Mouse (Mus musculus): ENCODE data around the gene Fam107b. TPM values are rescaled to one million over a fixed set of nuclear protein-coding genes. Genes with fewer than 3 reads are reported as not detected.
A peak's percentile ranks its signal among the peaks of the same experiment; 100 is the strongest.

Fam107b gene
- polyA plus RNA-seq, 1 experiment from 2014 or later, result 38.7 TPM

DNA sequence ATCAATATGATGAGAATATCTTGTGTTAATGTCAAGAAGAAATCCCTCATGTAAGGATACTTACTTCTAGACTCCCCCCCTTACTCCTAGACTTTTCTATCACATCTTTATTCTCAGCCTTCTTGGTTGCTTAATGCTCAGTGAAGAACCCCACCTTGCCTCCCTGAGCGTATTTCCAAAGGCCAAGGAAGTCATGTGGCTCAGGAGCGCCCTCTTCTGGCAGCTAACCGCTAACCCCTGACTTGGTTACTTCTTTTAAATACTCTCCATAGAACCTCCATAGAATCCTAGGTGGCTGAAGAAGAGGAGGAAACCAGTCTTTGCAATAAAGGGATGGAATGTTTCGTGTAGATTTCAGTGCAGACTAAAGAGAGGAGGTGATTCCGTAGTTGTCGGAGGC, 199.0 kb downstream of the Fam107b start:
- Histone ChIP-seq H3K36me3 (replicated peaks; ENCODE audit: control insufficient read depth, insufficient read depth) (no peaks in the 10 kb centered on the region), H3K4me2 (replicated peaks) (no peak overlapping the region), H3K9me3 (ENCODE audit: control insufficient read depth, low read length) (no peaks in the 10 kb centered on the region), H3K27ac (no peak overlapping the region), H3K4me1 (replicated peaks; ENCODE audit: control insufficient read depth, insufficient read depth, low read length) (no peaks in the 10 kb centered on the region), H3K4me3 (replicated peaks; ENCODE audit: low read length) (no peak overlapping the region), H3K9ac (no peak overlapping the region), H3K27me3 (ENCODE audit: control insufficient read depth, insufficient read depth, low read length) (no peaks in the 10 kb centered on the region)
- ATAC-seq (ENCODE audit: low FRiP score), result peak; percentile 60; the same call in 1 of the 2 replicates
- peak; percentile 84 for DNase-seq (ENCODE audit: low spot score)
- 38% methylated on average over 6 of the region's 6 CpGs for WGBS

DNA sequence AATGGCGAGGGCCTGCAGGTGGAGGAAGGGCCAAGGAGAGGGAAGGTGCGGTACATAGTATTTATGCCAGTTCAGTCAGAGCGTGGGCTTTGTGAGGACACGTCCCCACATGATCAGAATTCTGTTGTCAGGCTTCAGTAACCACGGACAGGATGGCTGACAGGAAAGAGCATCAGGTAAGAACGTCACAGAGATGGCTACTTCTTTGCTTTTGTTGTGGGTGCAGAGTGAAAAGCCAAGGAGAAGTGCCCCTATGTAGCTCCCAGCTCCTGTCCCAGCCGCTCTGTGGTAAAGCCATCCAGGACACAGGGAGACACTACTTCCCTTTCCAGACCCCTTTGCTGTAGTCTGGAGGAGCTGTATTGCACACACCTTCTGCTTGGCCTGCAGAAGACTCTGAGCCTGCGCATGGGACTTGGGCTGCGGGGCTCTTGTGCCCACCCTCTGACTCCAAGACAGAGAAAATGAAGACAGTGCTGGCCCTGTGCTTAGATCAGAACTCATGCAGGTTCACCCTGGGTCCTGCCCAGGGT, 199.6 kb downstream of the Fam107b start:
- DNase-seq (ENCODE audit: low spot score) (no peak), ATAC-seq (ENCODE audit: low FRiP score) (no peak)
- Histone ChIP-seq H3K4me3 (replicated peaks; ENCODE audit: low read length) (no peak overlapping the region), H3K27me3 (ENCODE audit: control insufficient read depth, insufficient read depth, low read length) (no peaks in the 10 kb centered on the region), H3K9ac (no peak overlapping the region), H3K4me2 (replicated peaks) (no peak overlapping the region), H3K9me3 (ENCODE audit: control insufficient read depth, low read length) (no peaks in the 10 kb centered on the region), H3K27ac (no peak overlapping the region), H3K36me3 (replicated peaks; ENCODE audit: control insufficient read depth, insufficient read depth) (no peaks in the 10 kb centered on the region), H3K4me1 (replicated peaks; ENCODE audit: control insufficient read depth, insufficient read depth, low read length) (no peaks in the 10 kb centered on the region)
- WGBS, result 86% methylated on average over 9 of the region's 9 CpGs

DNA sequence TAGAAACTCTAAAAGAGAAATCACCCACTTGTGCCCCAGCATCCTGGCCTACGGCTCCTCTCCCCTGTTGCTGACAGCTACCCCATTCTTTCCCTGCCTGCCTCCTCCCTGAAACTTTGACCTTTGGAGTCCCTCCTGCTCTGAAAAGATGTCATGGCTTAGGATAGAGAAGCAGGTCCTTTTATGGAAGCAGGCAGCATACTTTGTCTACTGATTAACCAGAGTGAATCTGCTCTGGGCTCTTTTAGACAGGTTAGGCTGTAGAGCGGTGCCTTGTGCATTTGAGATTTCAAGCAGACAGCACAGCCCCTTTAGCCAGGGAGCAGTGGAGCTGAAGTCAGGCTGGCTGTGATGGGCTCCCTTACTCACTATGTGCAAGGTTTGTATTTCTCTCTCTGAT, 200.1 kb downstream of the Fam107b start:
- H3K27ac ChIP-seq, result no peak overlapping the region
- no peaks in the 10 kb centered on the region for H3K9me3 ChIP-seq (ENCODE audit: control insufficient read depth, low read length)
- no peaks in the 10 kb centered on the region for H3K36me3 ChIP-seq (replicated peaks; ENCODE audit: control insufficient read depth, insufficient read depth)
- no peak overlapping the region for H3K4me3 ChIP-seq (replicated peaks; ENCODE audit: low read length)
- no peak for ATAC-seq (ENCODE audit: low FRiP score)
- DNase-seq (ENCODE audit: low spot score), result no peak
- no peak overlapping the region for H3K9ac ChIP-seq
- H3K27me3 ChIP-seq (ENCODE audit: control insufficient read depth, insufficient read depth, low read length), result no peaks in the 10 kb centered on the region
- no peaks in the 10 kb centered on the region for H3K4me1 ChIP-seq (replicated peaks; ENCODE audit: control insufficient read depth, insufficient read depth, low read length)
- no peak overlapping the region for H3K4me2 ChIP-seq (replicated peaks)
- 58% methylated on average over 2 of the region's 2 CpGs for WGBS

DNA sequence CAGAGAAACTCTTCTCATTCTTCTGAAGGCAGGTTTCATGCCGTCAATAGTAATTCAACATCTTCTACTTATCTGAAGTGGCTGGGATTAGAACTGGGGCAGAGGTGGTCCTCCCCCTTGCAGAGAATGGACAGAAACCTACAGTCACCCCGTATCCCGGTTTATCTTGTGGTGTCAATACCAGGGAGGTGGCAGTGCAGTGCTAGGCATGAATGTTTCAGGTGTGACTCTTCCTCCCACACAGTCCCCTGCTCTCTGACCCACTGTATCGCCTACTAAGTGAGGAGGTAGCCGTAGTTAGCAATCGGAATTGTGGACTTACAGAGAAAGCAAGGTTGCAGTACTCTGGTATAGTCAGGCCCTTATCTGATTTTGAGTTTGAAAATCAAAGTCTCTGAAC, 201.2 kb downstream of the Fam107b start:
- H3K9me3 ChIP-seq (ENCODE audit: control insufficient read depth, low read length), result no peaks in the 10 kb centered on the region
- DNase-seq (ENCODE audit: low spot score) (no peak), ATAC-seq (ENCODE audit: low FRiP score) (no peak)
- H3K4me2 ChIP-seq (replicated peaks), result no peak overlapping the region
- H3K27me3 ChIP-seq (ENCODE audit: control insufficient read depth, insufficient read depth, low read length), result no peaks in the 10 kb centered on the region
- H3K4me1 ChIP-seq (replicated peaks; ENCODE audit: control insufficient read depth, insufficient read depth, low read length), result no peaks in the 10 kb centered on the region
- no peak overlapping the region for H3K9ac ChIP-seq
- H3K27ac ChIP-seq, result no peak overlapping the region
- H3K36me3 ChIP-seq (replicated peaks; ENCODE audit: control insufficient read depth, insufficient read depth), result no peaks in the 10 kb centered on the region
- 94% methylated on average over 6 of the region's 6 CpGs for WGBS
- no peak overlapping the region for H3K4me3 ChIP-seq (replicated peaks; ENCODE audit: low read length)

DNA sequence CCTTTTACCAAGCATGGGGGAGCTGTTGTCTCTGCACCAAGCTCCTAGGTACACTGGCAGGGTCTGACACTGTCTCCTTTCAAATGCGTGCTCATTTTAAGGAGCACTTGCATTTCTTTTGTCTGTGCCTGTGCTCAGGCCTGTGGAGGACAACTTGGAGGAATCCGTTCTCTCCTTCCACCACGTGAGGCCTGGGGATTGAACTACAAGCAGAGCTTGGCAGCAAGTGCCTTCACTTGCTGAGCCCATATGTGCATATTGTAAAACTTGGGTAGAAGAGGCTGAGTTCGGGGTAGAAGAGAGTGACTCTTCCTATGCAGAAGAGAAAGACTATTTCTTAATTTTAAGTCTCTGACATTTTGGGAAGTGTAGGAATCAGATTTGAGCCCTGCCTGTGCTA, 202.8 kb downstream of the Fam107b start:
- no peak for DNase-seq (ENCODE audit: low spot score)
- Histone ChIP-seq H3K27me3 (ENCODE audit: control insufficient read depth, insufficient read depth, low read length) (no peaks in the 10 kb centered on the region), H3K9ac (no peak overlapping the region), H3K27ac (no peak overlapping the region), H3K4me2 (replicated peaks) (no peak overlapping the region), H3K36me3 (replicated peaks; ENCODE audit: control insufficient read depth, insufficient read depth) (no peaks in the 10 kb centered on the region), H3K9me3 (ENCODE audit: control insufficient read depth, low read length) (no peaks in the 10 kb centered on the region), H3K4me1 (replicated peaks; ENCODE audit: control insufficient read depth, insufficient read depth, low read length) (no peaks in the 10 kb centered on the region), H3K4me3 (replicated peaks; ENCODE audit: low read length) (no peak overlapping the region)
- no peak for ATAC-seq (ENCODE audit: low FRiP score)
- WGBS, result 59% methylated on average over 4 of the region's 4 CpGs

DNA sequence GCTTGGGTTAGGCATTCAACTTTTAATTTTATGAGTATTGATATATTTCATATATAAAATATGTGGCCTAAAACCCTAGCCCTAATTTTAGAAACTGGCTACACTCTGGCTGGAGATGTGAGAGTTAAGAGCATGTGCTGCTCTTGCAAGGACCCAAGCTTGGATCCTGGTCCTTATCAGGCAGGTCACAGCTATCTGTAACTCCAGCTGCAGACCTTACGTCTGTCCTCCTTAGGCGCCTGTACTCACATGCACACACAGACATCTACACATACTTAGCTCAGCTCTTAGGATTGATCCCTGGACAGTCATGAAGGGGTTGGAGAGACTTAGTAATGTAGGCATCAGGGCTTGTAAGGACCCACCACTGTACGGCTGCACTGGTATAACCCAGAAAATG, 205.3 kb downstream of the Fam107b start:
- no peak overlapping the region for H3K4me3 ChIP-seq (replicated peaks; ENCODE audit: low read length)
- H3K27ac ChIP-seq, result no peak overlapping the region
- H3K4me2 ChIP-seq (replicated peaks), result no peak overlapping the region
- H3K27me3 ChIP-seq (ENCODE audit: control insufficient read depth, insufficient read depth, low read length), result no peaks in the 10 kb centered on the region
- WGBS, result 95% methylated on average over 3 of the region's 3 CpGs
- H3K4me1 ChIP-seq (replicated peaks; ENCODE audit: control insufficient read depth, insufficient read depth, low read length), result no peaks in the 10 kb centered on the region
- peaks cover 23% of the 10 kb centered on the region for H3K36me3 ChIP-seq (replicated peaks; ENCODE audit: control insufficient read depth, insufficient read depth)
- no peak for DNase-seq (ENCODE audit: low spot score)
- H3K9ac ChIP-seq, result no peak overlapping the region
- no peaks in the 10 kb centered on the region for H3K9me3 ChIP-seq (ENCODE audit: control insufficient read depth, low read length)
- ATAC-seq (ENCODE audit: low FRiP score), result no peak

DNA sequence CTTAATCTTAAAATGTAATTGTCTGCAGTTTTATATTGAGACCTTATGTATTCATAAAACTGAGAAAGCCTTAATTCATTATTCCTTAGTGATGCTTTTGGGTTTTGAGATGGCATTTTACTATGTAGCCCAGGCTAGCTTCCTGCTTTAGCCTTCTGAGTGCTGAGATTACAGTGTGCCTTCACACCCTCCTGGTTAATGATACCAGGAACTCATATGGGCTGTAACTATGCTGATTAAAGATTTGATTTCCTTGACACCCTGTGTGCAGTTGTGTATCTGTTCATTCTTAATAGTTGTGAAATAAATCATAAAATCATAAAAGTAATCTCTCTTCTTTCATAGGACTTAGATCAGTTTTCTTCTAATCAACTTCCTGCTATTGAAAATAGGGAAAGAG, 205.8 kb downstream of the Fam107b start:
- Histone ChIP-seq H3K9me3 (ENCODE audit: control insufficient read depth, low read length) (no peaks in the 10 kb centered on the region), H3K4me1 (replicated peaks; ENCODE audit: control insufficient read depth, insufficient read depth, low read length) (no peaks in the 10 kb centered on the region), H3K27me3 (ENCODE audit: control insufficient read depth, insufficient read depth, low read length) (no peaks in the 10 kb centered on the region), H3K4me3 (replicated peaks; ENCODE audit: low read length) (no peak overlapping the region), H3K4me2 (replicated peaks) (no peak overlapping the region), H3K27ac (no peak overlapping the region), H3K9ac (no peak overlapping the region), H3K36me3 (replicated peaks; ENCODE audit: control insufficient read depth, insufficient read depth) (peaks cover 27% of the 10 kb centered on the region)
- no peak for ATAC-seq (ENCODE audit: low FRiP score)
- DNase-seq (ENCODE audit: low spot score), result no peak

DNA sequence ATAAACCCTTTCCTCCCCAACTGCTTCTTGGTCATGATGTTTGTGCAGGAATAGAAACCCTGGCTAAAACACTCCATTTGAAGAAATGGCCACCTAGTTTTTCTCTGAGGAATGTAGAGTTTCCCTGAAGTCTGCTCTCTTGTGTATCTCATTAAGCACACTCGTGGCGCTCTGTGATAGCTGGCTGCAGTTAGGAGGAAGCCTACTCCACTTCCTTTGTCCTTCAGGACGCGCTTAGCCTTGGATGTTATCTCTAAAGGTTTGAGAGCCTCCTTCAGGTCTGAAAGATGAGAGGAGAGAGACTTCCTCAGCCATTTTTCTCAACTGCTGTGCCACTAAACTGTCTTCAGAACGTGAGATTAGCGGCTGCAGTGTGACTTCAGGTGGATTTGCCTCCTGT, 207.4 kb downstream of the Fam107b start:
- WGBS, result 92% methylated on average over 6 of the region's 6 CpGs
- no peak for ATAC-seq (ENCODE audit: low FRiP score)
- no peak for DNase-seq (ENCODE audit: low spot score)

DNA sequence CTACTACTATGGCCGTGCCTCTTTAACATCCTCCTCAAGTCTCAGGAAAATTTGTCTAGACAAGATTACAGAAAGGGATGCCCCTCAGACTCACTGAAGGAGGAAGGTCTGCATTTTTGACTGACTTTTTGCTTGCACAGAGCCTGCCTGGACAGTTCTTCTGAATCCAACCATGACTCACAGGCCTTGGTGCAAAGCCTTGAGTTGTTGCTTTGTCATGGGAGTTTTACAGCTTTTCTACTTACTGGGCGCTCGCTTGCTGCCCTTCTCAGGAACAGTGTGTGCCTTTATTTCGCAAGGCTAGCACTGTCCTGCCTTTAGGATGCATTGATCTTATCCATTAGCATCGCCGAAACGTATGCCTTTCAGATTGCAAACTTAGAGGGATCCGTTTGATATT, 215.3 kb downstream of the Fam107b start:
- Histone ChIP-seq H3K36me3 (replicated peaks; ENCODE audit: control insufficient read depth, insufficient read depth) (peaks cover 10% of the 10 kb centered on the region; the same call in 1 of the 2 replicates), H3K4me1 (replicated peaks; ENCODE audit: control insufficient read depth, insufficient read depth, low read length) (no peaks in the 10 kb centered on the region), H3K9ac (no peak overlapping the region), H3K4me3 (replicated peaks; ENCODE audit: low read length) (no peak overlapping the region), H3K4me2 (replicated peaks) (no peak overlapping the region), H3K9me3 (ENCODE audit: control insufficient read depth, low read length) (no peaks in the 10 kb centered on the region), H3K27me3 (ENCODE audit: control insufficient read depth, insufficient read depth, low read length) (no peaks in the 10 kb centered on the region), H3K27ac (no peak overlapping the region)
- DNase-seq (ENCODE audit: low spot score), result no peak
- 90% methylated on average over 8 of the region's 8 CpGs for WGBS
- ATAC-seq (ENCODE audit: low FRiP score), result no peak

More for the DNA sequence above, 207.4 kb downstream of the Fam107b start:
- Histone ChIP-seq H3K4me3 (replicated peaks; ENCODE audit: low read length) (no peak overlapping the region), H3K4me2 (replicated peaks) (no peak overlapping the region), H3K4me1 (replicated peaks; ENCODE audit: control insufficient read depth, insufficient read depth, low read length) (no peaks in the 10 kb centered on the region), H3K9me3 (ENCODE audit: control insufficient read depth, low read length) (no peaks in the 10 kb centered on the region), H3K27me3 (ENCODE audit: control insufficient read depth, insufficient read depth, low read length) (no peaks in the 10 kb centered on the region), H3K27ac (no peak overlapping the region), H3K36me3 (replicated peaks; ENCODE audit: control insufficient read depth, insufficient read depth) (peaks cover 33% of the 10 kb centered on the region), H3K9ac (no peak overlapping the region)

DNA sequence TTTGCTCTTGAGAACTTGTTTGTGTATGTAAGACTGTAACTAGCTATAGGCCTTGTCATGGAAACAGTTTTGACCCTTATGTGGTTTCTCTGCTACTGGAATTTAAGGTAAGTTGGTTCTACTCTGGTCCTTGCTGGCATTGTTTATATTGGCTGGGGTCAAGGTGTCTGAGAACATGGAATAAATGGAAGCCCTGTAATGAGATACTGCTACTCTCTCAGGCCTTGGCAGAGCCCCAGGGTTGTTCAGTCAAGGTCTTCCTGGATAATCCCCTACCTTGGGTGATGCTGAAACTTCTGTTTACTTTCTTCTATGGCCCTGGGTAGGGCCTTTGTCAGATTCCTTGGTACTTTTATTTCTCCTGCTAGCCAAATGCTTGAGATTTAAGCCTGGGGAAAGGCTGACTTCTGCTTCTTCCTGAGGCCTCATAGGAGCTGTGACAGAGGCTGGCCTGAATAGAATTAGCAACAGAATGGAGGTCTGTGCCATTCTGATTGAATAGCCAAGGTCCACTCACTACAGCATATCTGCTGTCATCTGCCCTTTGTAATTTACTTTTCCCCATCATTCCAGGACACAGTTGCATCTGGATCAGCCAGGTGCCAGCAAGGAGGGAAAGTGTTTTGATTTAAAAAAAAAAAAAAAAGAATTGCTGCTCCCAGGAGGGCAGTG, 217.6 kb downstream of the Fam107b start:
- DNase-seq (ENCODE audit: low spot score), result no peak
- no peak overlapping the region for H3K27ac ChIP-seq
- no peak for ATAC-seq (ENCODE audit: low FRiP score)
- no peaks in the 10 kb centered on the region for H3K9me3 ChIP-seq (ENCODE audit: control insufficient read depth, low read length)
- H3K4me3 ChIP-seq (replicated peaks; ENCODE audit: low read length), result no peak overlapping the region
- no peaks in the 10 kb centered on the region for H3K36me3 ChIP-seq (replicated peaks; ENCODE audit: control insufficient read depth, insufficient read depth)
- no peaks in the 10 kb centered on the region for H3K4me1 ChIP-seq (replicated peaks; ENCODE audit: control insufficient read depth, insufficient read depth, low read length)
- no peak overlapping the region for H3K4me2 ChIP-seq (replicated peaks)
- H3K27me3 ChIP-seq (ENCODE audit: control insufficient read depth, insufficient read depth, low read length), result no peaks in the 10 kb centered on the region
- H3K9ac ChIP-seq, result no peak overlapping the region

All from hindbrain, embryonic 14.5 days (tissue).